Mouse (Mus musculus) heart, adult 2 months (tissue): Measurements from ENCODE around the gene Impad1.

Experiments
- CTCF ChIP-seq: fragments of 200-600 bp; IDR thresholded peaks from 2 replicates; pipeline ENCODE4 v1.8.1; 2022; ENCODE audit warnings: antibody characterized with exemption, mild to moderate bottlenecking, moderate library complexity
- POLR2A ChIP-seq: fragments of 200-500 bp; IDR thresholded peaks from 2 replicates; pipeline ENCODE4 v1.6.1; 2011; ENCODE audit warnings: mild to moderate bottlenecking, low read depth, low read length, control low read depth; ENCODE audit not compliant: insufficient read depth

- no peak for TF ChIP-seq CTCF
- TF ChIP-seq POLR2A, result no peak
These were observed 8.8 kb downstream of the Impad1 start for GRCm38 (mm10) chr4:4784305-4784704.
